Mouse (Mus musculus): ENCODE data around the gene C1ql1.
"Not testable (repeated sequence)": the region's sequence is repeated elsewhere in the genome, so short reads cannot be mapped to it uniquely, and the experiment has no call there.

The C1ql1 gene

DNA sequence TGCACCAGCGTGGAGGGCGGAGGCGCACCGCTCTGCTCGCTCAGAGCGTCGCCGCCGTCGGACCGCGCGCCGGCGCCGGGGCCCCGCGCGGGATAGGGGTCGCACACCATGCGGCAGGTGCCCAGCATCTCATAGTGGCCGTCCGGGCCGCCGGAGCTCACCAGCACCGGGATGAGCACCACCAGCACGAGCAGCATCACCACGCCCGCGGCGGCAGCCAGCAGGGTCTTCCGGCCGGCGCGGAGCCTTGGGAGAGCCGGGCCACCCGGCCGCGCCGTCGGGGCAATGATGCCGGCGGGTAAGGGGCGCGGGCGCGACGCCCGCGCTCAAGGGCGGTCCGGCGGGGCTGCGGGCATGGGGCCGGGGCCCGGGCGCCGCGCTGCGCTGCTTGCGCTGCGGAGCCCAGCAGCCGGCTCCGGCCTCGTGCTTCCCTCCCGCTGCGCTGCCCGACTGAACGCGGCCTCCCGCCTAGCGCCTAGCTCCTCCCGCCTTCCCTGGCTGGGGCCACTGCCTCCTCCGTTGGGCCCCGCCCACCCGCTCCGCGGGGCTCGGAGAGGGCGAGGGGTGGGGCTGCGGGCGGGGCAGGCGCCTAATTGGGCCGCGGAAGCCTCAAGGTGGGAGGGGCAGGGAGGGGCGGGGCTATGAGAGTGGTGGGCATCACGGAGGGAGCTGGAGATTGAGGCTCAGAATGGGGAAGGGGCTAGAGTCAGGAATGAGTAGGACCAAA is at the start of gene C1ql1:
C1ql1 (minus strand) TSS at position 424 of the 727 bp plus-strand sequence.
- peak; percentile 55 for DNase-seq (ENCODE audit: low read depth, low spot score)

DNA sequence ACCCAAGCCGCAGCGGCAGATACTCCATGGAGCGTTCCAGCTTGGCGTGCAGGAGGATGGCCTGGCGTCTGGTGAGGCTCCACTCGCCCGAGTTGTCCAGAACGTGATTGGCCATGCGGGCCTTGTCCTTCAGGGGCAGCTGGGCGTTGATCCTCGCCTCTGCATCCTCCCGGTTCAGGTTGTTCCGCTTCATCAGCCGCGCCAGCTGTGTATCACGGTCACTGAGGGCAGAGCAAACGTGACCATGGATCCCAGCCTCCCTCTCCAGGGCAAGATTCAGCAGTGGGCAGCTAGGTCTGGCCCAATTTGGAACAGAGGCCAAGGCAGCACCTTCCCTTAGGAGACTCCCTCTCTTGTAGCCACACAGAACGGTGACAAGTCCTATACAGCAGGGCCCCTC is 48.5 kb upstream of the C1ql1 start:
- DNase-seq (ENCODE audit: low read depth, low spot score): no peak

DNA sequence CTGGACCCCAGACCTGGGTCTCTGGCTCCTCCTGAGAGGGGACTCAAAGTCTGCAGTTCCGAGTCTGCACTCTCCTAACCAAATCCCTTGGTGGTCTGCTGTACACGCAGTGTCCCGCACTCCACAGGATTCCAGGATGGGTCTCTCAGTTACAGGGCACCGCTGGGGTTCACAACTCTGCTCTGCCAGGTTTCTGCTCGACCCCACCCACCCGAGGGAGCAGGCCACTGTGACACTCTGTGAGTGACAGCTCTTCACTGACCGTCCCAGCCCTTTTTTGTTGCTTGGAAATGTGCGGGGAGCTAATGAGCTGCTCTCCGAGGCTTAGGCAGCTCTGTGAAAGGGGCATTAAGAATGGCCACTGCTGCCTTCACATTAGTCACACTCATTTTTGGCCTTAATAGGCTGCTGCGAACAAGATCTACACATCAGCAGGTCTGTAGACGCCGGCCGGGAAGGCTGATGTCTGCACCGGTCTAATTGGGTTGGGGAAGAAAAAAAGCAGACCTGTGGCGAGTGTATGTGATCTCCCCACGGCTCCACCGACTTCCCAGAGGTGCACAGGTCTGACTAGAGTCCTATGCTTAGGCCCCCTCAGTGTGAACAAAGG is 47.0 kb upstream of the C1ql1 start:
- DNase-seq (ENCODE audit: low read depth, low spot score): no peak

DNA sequence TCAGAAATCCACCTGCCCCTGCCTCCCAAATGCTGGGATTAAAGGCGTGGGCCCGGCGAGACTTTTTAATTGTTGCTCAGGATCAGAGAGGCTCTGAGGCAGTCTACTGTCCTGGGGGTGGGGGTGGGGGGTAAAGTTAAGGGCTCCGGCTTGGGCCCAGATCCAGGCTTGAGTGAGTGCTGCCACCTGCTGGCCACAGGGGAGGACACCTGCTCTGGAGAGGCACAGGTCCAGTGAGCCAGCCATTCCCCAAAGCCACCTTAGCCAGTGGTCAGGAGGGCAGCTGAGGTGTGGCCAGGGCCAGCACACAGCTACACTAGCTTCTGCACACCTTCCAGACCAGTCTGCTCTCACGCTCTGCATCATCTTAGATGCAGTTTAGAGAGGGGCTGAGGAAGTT is 46.5 kb upstream of the C1ql1 start:
- DNase-seq (ENCODE audit: low read depth, low spot score): peak; percentile 39

DNA sequence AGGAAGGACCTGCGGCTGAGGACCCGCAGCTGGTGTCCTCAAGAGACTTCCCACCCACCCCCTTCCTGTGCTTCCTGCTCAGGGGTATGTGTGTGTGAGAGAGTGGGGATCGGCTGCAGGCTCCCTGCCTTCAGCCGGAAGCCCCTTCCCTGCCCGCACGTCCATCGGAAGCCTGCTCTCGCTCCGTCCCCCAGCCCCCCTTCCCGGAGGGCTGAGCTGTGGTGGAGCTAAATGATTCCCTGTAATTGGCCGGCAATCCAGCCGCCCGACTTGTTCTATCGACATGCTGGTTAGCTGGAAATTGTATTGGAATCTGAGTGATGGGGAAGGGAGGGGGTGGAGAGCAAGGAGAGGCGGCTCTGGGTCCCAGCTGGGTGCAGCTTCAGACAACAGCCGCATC is 45.2 kb upstream of the C1ql1 start:
- DNase-seq (ENCODE audit: low read depth, low spot score): no peak

DNA sequence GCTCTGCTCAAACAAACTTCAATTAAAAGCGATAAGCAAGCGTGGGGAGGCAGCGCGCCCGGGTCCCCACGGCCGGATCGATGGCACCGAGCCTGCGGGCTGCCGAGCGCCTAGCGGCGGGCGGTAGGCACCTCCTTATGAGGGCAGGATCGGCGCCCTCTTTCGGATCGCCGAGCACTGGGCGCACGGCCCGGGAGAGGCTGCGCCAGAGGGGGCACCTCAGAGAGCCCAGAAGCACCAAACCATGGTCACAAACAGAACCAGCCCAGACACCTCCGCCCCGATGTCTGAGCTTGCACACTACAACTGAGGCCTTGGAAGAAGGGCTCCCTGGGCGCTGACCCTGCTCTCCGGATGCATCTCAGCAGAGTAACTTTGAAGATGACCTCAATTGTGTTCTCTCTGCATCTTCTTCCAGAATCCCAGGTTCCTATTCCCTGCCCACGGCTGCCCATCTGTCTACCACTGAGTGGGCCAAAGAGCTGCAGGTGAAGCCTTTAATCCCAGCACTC is 43.7 kb upstream of the C1ql1 start:
- DNase-seq (ENCODE audit: low read depth, low spot score): no peak

DNA sequence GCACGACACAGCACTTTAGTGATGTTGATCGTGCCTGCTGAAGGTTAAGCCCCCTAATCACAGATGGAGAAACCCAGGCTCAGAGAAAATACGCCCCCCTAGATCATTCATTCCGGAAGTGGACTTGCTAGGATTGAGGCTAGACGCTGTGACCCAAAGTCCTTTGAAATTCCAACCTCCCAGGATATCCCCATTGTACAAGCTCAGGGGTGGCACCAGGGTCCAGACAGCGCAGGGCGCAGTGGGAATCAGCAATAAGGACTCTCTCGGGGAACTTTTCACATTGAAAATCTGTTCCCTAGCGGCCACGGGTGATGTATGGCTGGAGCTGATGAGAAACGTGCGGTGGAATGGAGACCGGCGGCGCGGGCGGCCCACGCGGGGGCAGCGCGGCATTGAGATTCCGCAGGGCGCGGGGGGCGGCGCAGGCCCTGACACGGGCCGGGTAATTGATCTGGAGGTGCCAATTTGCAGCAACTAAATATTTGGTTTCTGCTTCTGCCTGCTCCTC is 43.2 kb upstream of the C1ql1 start:
- no peak for DNase-seq (ENCODE audit: low read depth, low spot score)

DNA sequence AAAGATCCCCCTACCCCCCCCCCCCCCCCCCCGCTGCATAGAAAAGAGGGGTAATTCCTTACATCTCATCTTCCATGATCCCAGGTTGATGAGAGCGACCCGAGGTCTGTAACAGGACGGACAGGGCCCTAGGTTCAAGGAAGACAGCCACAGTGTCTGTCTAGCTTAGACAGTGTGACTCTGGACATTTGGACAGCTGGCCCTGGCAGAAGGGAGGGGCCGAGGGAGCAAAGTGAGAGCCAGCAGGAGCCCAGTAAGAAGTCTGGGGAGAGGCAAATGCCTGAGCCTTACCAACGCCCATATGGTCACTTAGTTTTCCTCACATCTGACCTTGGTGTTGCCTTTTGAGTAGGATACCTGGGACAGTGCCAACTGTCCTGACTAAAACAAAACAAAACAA is 38.7 kb upstream of the C1ql1 start:
- no peak for DNase-seq (ENCODE audit: low read depth, low spot score)

DNA sequence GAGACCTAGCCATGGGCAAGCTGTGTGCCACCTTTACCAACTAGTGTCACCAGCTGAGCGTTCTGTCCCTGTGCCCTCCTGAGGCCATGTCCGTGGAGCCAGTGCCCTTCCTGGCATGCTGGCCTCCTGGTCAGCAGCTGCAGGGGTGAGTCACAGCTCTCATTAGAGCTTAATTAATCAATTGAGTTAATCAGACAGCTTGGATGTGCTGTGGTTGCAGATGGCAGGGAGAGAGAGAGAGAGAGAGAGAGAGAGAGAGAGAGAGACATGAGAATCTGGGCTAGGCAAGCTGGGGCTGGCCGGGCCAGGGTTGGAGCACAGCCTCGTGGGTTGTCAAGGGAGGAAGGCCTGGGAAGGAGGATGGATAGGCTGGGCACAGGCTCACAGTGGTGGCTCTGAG is 38.1 kb upstream of the C1ql1 start:
- no peak for DNase-seq (ENCODE audit: low read depth, low spot score)

DNA sequence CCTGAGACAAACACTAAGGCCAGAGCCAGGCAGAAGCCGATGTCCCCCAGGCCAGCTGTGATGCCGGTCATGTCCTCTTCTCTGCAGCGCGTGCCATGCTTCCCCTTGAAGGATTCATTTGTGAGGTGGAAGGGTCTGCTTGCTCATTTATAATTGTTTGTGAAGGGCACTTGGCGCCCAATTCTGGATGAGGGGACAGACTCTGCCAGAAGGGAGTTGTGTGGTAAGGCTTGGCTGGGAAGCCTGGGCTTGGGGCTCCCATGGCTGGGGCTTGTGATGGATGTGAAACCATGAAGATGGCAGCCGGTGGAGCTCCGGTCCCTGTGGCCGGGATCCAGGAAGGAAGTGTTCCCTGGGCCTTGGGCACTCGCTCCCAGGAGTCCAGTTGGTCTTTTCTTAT is 37.6 kb upstream of the C1ql1 start:
- no peak for DNase-seq (ENCODE audit: low read depth, low spot score)

DNA sequence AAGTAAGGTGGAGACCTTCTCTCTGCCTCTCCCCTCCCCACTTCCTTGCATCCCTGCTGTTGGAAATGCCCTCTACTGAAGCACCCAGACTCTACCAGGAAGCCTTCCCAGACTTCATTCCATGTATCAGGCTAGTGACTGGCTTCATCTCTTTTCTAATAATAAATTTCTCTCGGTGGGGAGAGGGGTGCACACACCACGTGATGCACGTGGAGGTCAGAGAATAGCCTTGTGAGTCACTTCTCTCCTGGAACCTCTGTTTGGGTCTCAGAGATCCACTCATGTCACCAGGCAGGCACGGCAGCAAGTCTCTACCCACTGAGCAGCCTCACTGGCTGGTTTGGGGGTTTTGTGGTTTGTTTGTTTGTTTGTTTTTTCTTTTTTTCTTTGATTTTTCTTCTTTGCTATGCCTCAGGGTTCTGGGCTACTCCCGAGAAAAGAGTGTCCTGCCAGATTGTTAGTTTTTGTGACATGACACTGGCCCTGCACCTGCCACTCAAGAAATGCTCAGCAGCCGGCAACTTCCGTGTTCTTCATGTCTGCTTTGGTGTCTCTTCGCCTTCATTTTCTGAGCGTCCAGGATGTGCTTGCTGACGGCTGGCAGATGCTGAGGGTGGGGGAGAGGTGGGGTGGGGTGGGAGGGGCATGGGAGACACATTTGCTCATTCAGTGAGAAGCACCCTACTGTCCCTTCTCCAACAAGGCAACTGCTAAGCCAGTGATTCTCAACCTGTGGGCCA is 34.8 kb upstream of the C1ql1 start:
- no peak for DNase-seq (ENCODE audit: low read depth, low spot score)

DNA sequence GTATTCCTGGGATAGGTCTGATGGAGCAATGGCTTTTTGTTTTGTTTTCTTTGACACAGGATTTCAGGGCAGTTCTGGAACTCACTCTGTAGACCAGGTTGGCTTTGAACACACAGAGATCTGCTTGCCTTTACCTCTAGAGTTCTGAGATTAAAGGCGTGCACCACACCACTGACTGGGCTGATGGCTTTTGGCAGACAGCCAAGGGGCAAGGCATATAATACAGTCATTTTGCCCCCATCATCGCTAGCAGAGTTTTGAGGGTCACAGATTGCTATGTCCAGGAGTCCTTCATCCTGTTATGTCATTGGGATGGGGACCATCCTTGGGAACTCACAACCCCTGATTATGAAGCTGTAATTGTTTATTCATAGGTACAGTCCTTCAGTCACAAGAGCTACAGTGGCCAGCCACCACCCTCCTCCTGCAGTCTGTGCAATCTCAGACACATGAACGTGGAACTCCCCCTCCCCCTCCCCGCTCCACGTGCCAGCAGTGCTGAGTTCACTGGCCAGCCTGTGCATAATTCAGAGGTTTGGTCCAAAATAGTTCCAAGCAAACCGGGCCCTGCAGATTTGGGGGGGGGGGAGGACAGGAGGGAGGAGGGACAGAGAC is 31.7 kb upstream of the C1ql1 start:
- no peak for DNase-seq (ENCODE audit: low read depth, low spot score)

DNA sequence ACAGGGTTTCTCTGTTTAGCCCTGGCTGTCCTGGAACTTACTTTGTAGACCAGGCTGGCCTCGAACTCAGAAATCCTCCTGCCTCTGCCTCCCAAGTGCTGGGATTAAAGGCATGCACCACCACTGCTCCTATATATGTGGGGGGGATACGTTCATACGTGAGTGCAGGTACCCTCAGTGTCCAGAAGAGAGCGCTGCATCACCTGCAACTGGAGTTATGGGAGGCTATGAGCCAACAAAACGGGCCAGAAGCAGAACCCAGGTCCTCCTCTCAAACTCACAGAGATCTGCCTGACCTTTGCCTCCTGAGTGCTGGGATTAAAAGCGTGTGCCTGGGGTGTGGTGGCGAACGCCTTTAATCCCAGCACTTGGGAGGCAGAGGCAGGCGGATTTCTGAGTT is 29.5 kb upstream of the C1ql1 start:
- DNase-seq (ENCODE audit: low read depth, low spot score): not testable (repeated sequence)

DNA sequence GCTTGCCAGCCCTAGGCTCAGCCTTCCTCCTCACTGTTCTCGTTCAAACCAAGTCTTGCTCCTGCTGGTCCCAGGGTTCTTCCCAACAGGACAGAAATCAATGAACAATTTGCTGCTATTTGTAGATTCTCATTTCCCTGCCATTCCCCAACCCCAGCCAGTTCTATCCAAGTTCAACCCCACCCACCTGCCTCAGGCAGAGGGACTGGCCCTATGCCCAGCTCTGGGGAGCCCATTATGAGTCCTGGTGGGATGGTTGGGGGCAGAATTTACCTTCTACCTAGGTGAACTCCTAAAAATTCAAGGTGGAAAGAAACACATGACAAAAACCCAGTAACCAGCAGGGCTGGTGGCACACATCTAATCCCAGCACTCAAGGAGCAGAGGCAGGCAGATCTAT is 25.8 kb upstream of the C1ql1 start:
- no peak for DNase-seq (ENCODE audit: low read depth, low spot score)

DNA sequence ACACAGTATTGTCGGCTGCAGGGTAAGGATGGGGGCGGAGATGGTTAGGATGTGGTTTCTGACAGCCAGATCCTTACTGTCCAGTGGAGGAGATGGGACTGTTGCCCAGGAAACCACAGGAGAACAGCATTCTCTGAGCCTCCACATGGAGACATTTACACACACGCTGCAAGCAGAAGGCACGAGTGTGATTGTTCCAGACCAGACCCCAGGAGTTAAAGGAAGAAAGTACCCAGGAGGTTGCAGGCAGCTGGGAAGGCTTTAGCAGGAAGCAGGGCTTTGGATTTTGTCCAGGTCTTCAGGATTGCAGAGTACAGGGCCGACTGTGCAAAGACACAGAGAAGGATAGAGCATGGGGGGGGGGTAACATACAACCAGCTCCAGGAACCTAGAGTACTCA is 25.1 kb upstream of the C1ql1 start:
- DNase-seq (ENCODE audit: low read depth, low spot score): no peak

DNA sequence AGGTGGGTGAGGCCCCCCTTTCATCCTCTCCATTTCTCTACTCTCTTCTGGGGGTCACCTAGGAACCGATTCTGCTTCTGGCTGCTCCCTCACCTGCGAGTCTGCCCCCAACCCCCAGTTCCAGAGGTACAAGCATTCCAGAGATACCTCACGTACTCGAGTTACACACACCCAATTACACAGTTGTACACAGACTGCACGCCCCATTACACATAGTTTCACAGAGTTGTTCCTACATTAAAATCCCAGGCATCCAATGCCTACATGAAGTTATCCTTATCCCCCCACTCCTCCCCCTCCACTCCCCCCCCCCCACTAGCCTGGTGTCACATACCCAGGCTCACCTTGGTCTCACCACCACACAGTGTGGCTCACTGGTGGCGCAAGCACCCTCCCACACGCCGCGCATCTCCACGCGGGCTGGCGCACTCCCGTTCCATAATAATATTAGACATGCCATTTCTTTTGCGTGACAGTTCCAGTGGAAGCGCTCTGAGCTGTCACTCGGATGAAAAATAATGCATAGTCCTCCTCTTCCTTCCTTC is 18.1 kb upstream of the C1ql1 start:
- DNase-seq (ENCODE audit: low read depth, low spot score): no peak

DNA sequence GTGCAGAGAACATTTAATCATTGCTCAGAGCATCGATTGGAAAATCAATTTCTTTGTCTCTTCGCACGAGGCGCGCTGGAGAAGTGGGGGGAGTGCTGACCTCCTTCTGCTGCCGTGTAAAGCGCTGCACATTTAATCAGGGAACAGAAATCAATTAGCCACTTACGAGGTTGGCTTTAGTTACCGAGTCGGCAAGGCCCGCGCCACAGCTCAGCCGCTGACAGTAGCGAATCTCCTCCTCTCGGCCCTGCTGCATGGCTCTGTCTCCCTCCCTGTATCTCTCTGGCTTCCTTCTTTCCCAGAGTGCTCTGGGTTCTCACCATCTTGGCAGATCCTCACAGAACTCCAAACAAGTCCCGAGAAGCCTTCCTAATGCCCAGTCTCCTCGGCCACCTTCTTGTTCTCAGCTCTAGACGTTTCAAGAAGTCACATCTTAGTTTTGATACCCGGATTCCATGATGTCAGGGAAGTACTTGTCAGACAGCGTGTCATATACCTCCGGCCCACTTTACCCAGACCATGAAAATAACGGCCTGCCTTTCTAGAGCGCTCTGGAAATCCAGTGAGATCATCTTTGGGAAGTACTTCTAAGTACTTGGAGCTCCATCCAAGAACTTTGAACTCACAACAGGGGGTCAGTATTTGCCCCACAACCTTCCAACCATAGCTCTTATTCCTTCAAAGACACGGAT is 17.5 kb upstream of the C1ql1 start:
- no peak for DNase-seq (ENCODE audit: low read depth, low spot score)

DNA sequence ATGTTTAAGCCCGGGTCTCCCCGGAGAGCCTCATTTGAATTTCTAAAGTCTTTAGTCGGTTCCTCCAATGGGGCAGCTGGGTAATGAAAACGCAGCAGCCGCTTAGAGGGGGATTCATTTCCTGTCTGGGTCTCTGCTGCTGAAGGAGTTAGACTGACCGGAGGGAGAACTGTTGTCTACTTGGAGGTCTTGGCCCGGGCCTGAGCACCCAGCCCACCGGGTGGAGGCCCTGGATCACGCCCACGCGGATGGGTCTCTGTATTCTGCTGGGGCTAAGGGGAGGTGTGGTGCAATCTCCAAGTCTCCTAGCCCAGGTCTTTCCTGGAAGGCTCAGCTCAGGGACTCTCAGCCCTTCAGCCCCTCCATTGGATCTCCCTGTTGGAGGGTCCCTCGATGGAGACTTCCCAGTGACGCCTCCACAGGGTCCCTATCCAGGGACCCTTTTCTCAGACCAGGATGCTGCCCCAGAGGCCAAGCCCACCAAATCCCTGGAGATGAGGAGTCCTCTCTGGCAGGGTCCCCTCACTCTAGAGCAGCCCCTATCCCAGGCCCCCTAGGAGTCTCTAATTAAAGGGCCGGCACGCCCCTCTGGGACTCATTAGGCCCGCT is 16.9 kb upstream of the C1ql1 start:
- DNase-seq (ENCODE audit: low read depth, low spot score): no peak

DNA sequence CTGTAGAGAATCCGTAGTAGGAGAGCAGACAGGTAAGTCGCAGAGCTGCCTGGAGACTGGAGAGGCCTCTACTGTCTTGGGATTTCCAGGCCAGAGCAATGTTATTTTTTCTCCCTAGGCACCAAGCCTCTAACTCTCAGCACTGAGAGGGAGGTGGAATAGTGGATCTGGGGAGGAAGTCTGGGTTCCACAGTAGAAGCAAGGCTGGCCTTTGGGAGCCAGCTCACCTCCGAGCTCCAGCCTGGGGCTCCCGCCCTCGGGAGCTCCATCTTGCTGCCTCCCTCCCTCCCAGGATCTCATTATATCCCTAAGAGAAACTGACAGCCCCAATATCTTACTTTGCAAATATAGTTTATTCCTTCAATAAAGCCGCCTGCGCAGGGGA is 16.4 kb upstream of the C1ql1 start:
- DNase-seq (ENCODE audit: low read depth, low spot score): no peak

DNA sequence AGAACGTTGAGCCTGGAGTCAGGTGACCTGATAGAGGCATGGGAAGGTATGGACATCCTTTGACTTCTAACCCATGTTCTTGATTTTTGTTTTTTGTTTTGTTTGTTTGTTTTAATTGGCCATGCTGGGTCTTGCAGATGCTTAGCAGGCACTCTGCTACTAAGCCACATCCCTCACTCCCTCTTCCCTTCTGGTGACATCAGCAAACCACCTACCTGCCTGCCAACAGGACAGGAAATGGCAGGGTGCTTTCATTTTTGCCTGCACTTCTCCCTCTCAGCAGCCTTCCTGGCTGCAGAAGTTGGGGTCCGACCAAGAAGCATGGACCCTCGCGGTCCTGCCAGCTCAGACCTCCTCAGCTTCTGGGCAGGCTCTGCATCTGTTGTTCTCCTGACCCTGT is 14.6 kb upstream of the C1ql1 start:
- DNase-seq (ENCODE audit: low read depth, low spot score): no peak

DNA sequence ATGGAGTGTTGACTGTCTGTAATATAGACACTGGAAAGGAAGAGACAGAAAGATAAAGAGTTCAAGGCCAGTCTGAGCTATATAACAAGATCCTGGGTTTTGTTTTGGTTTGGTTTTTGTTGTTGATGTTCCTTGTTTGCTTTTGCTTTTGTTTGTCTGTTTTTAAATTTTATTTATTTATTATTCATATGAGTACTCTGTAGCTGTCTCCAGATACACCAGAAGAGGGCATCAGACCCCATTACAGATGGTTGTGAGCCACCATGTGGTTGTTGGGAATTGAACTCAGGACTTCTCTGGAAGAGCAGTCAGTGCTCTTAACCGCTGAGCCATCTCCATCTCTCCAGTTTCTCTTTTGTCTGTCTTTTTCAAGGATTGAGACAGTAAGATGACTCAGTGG is 12.4 kb upstream of the C1ql1 start:
- DNase-seq (ENCODE audit: low read depth, low spot score): no peak
